In the genomic region with DNA sequence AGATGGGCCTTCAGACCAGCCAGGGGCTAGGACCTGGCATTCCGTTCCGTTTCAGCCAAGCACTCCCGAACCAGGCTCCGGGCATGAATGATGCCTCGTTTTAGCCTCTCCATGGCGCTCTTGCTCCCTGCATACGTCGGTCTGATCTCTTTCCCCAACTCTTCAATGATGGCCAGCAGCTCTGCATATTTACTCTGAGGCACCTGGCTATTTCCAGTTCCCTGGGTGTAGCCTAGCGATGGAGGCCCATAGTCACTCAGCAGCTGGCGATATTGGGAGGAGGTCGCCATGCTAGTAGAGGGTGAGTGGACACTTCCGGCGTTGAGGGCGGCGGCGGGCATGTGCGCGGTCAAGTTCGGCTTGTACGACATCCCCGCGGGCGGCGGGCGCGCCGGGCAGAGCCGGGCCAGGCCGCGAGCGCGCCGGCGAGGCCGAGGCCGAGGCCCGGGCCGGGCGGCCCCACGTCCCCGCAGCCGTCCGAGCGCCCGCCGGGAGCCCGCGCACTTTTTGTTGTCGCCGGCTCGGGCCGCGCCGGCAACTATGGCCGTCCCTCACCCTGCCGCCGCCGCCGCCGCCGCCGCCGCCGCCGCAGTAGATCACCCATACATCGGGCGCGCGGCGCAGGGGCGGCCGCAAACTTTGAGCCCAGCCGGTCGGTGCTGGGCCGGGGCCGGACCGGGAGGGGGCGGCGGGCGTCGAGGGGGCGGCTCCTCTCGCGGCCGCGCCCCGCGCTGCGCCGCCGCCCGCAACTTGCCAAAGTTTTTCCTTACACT, we compare ENCODE assay signal across 7 mouse cellular contexts. TPM values are rescaled to one million over a fixed set of nuclear protein-coding genes. Genes with fewer than 3 reads are reported as not detected.
DNase-seq lines count a peak whose midpoint lies in the region; ATAC-seq and TF ChIP-seq lines count a peak whose summit lies in the region.
"Not testable (repeated sequence)": the region's sequence is repeated elsewhere in the genome, so short reads cannot be mapped to it uniquely, and the experiment has no call there.

A gene (plus strand): TSS at position 162 of the 773 bp plus-strand sequence.
A gene (minus strand): TSS at position 677 of the 773 bp plus-strand sequence.

- H3K36me3 ChIP-seq in forebrain, embryonic 13.5 days (ENCODE audit: poor library complexity, severe bottlenecking); heart, postnatal 0 days (replicated peaks; ENCODE audit: control insufficient read depth, insufficient read depth, low read length); kidney, adult 2 months (ENCODE audit: control insufficient read depth, insufficient read depth, low read length); liver, embryonic 12.5 days: not testable (repeated sequence)

- peak; percentile 78 for ATAC-seq in forebrain, embryonic 13.5 days
- ATAC-seq in heart, postnatal 0 days (ENCODE audit: insufficient read depth, low read depth): peak; percentile 83
- ATAC-seq in liver, embryonic 12.5 days: peak; percentile 73
- ATAC-seq in megakaryocyte progenitor cell, adult 5-6 weeks (replicated peaks; ENCODE audit: poor library complexity): peak; percentile 29

- TF ChIP-seq POLR2A in cerebellum, adult 2 months (IDR thresholded peaks at IDR 0.05; ENCODE audit: borderline replicate concordance, insufficient read depth, low read length); kidney, adult 2 months (IDR thresholded peaks at IDR 0.05; ENCODE audit: low read depth, low read length); olfactory bulb, adult 2 months (IDR thresholded peaks at IDR 0.05; ENCODE audit: insufficient read depth, low read depth, low read length): not testable (repeated sequence)

- H3K27ac ChIP-seq in cerebellum, adult 2 months (ENCODE audit: insufficient read depth, low read length); liver, embryonic 12.5 days; olfactory bulb, adult 2 months (ENCODE audit: insufficient read depth, low read depth, low read length): not testable (repeated sequence)
- H3K27ac ChIP-seq in forebrain, embryonic 13.5 days: peak within 1 kb of the TSS; percentile 25; the same call in 1 of the 2 replicates
- H3K27ac ChIP-seq in heart, postnatal 0 days (ENCODE audit: low read depth): peak within 1 kb of the TSS; percentile 79
- H3K27ac ChIP-seq in kidney, adult 2 months (ENCODE audit: insufficient read depth, low read depth, low read length): peak within 1 kb of the TSS; percentile 61; the same call in 1 of the 2 replicates

- peak within 1 kb of the TSS; percentile 58 for H3K9ac ChIP-seq in forebrain, embryonic 13.5 days
- peak within 1 kb of the TSS; percentile 59 for H3K9ac ChIP-seq in heart, postnatal 0 days (replicated peaks; ENCODE audit: low read depth, low read length)
- peak within 1 kb of the TSS; percentile 62 for H3K9ac ChIP-seq in liver, embryonic 12.5 days

- peak within 1 kb of the TSS; percentile 59 for H3K4me2 ChIP-seq in forebrain, embryonic 13.5 days
- H3K4me2 ChIP-seq in heart, postnatal 0 days (ENCODE audit: low read depth, low read length): peak within 1 kb of the TSS; percentile 63
- peak within 1 kb of the TSS; percentile 80 for H3K4me2 ChIP-seq in liver, embryonic 12.5 days

- TF ChIP-seq CTCF in cerebellum, adult 2 months (IDR thresholded peaks at IDR 0.05; ENCODE audit: borderline replicate concordance, insufficient read depth, low read depth, low read length); kidney, adult 2 months (conservative IDR thresholded peaks at IDR 0.05; ENCODE audit: insufficient read depth, insufficient read length, low read depth, low read length); olfactory bulb, adult 2 months (IDR thresholded peaks at IDR 0.05; ENCODE audit: insufficient read depth, low read depth, low read length): not testable (repeated sequence)
- 0 out of 2 replicates have a peak, but pooled peaks have one; percentile 2 for TF ChIP-seq CTCF in heart, postnatal 0 days (IDR thresholded peaks at IDR 0.05; ENCODE audit: low read depth)

- H3K9me3 ChIP-seq in forebrain, embryonic 13.5 days (replicated peaks); heart, postnatal 0 days (replicated peaks; ENCODE audit: control insufficient read depth, low read length); liver, embryonic 12.5 days (replicated peaks): not testable (repeated sequence)

- WGBS in cerebellum, adult 2 months: under 1% methylated on average over 54 of the region's 92 CpGs
- WGBS in forebrain, embryonic 13.5 days: 0% methylated on average over 18 of the region's 92 CpGs
- under 1% methylated on average over 41 of the region's 92 CpGs for WGBS in heart, postnatal 0 days
- 7% methylated on average over 59 of the region's 92 CpGs for WGBS in kidney, adult 2 months
- WGBS in liver, embryonic 12.5 days (ENCODE audit: insufficient replicate concordance): under 1% methylated on average over 41 of the region's 92 CpGs
- 3% methylated on average over 75 of the region's 92 CpGs for WGBS in olfactory bulb, adult 2 months

- peak; percentile 46 to 54 for DNase-seq in cerebellum, adult 2 months
- not testable (repeated sequence) for DNase-seq in heart, postnatal 0 days (ENCODE audit: low spot score)
- DNase-seq in kidney, adult 2 months: peak; percentile 51

- not testable (repeated sequence) for TF ChIP-seq EP300 in heart, postnatal 0 days (IDR thresholded peaks at IDR 0.05; ENCODE audit: low read depth)

- H3K4me1 ChIP-seq in cerebellum, adult 2 months (ENCODE audit: control insufficient read depth, insufficient read depth, low read length); kidney, adult 2 months (ENCODE audit: control insufficient read depth, insufficient read depth, low read length): not testable (repeated sequence)
- H3K4me1 ChIP-seq in forebrain, embryonic 13.5 days: peaks cover 19% of the 10 kb centered on the region
- H3K4me1 ChIP-seq in heart, postnatal 0 days (ENCODE audit: control insufficient read depth, insufficient read depth): peaks cover 19% of the 10 kb centered on the region
- H3K4me1 ChIP-seq in liver, embryonic 12.5 days: peaks cover 34% of the 10 kb centered on the region
- H3K4me1 ChIP-seq in olfactory bulb, adult 2 months (ENCODE audit: control insufficient read depth, insufficient read depth, low read length): peaks cover 14% of the 10 kb centered on the region

- not testable (repeated sequence) for H3K27me3 ChIP-seq in cerebellum, adult 2 months (ENCODE audit: control insufficient read depth, insufficient read depth, low read length); heart, postnatal 0 days (ENCODE audit: control insufficient read depth, insufficient read depth, low read length); kidney, adult 2 months (replicated peaks; ENCODE audit: control insufficient read depth, insufficient read depth, low read length)
- H3K27me3 ChIP-seq in forebrain, embryonic 13.5 days: peaks cover 20% of the 10 kb centered on the region
- H3K27me3 ChIP-seq in liver, embryonic 12.5 days (replicated peaks): peaks cover 30% of the 10 kb centered on the region

- H3K4me3 ChIP-seq in cerebellum, adult 2 months (replicated peaks; ENCODE audit: insufficient read depth, low read depth, low read length): peak within 1 kb of the TSS; percentile 56
- H3K4me3 ChIP-seq in forebrain, embryonic 13.5 days: peak within 1 kb of the TSS; percentile 42
- H3K4me3 ChIP-seq in heart, postnatal 0 days (ENCODE audit: low read depth, low read length): peak within 1 kb of the TSS; percentile 52
- H3K4me3 ChIP-seq in kidney, adult 2 months (ENCODE audit: insufficient read depth, low read depth, low read length): peak within 1 kb of the TSS; percentile 53
- peak within 1 kb of the TSS; percentile 61 for H3K4me3 ChIP-seq in liver, embryonic 12.5 days
- peak within 1 kb of the TSS; percentile 41 for H3K4me3 ChIP-seq in olfactory bulb, adult 2 months (ENCODE audit: insufficient read depth, low read depth, low read length)

RNA-seq across cellular contexts. Expression of the first gene that starts in this region (rescaled TPM):
- polyA plus RNA-seq in cerebellum, adult 2 months (2012; rRNA removed): 4.2 and 4.7 TPM in 2 replicates
- 0.71 and 0.80 TPM in 2 replicates for polyA plus RNA-seq in forebrain, embryonic 13.5 days (2015; fragmentation: Nextera tagmentation; extraction: Ambion mirVana)
- total RNA-seq in heart, postnatal 0 days (2014; rRNA removed; ENCODE audit: low replicate concordance): 1.1 and 5.3 TPM in 2 replicates
- polyA plus RNA-seq in heart, postnatal 0 days (2015; fragmentation: Nextera tagmentation; extraction: Ambion mirVana): 1.3 and 1.9 TPM in 2 replicates
- polyA plus RNA-seq in kidney, adult 2 months (2012; rRNA removed): 80.3 and 98.8 TPM in 2 replicates
- not detected in 2 replicates for polyA plus RNA-seq in liver, embryonic 12.5 days (2016; fragmentation: Nextera tagmentation; extraction: Ambion mirVana)
- 0.12 and 0.32 TPM in 2 replicates for total RNA-seq in megakaryocyte progenitor cell, adult 5-6 weeks (2015)
- total RNA-seq in megakaryocyte progenitor cell, adult 5-6 weeks (2017): 0.51 and 3.5 TPM in 2 replicates
- polyA plus RNA-seq in olfactory bulb, adult 2 months (2012; ENCODE audit: insufficient read depth, insufficient read length, low replicate concordance, missing spikeins): not detected in 2 replicates

RNA-seq across cellular contexts. Expression of the second gene that starts in this region (rescaled TPM):
- 30.1 and 34.0 TPM in 2 replicates for polyA plus RNA-seq in cerebellum, adult 2 months (2012; rRNA removed)
- polyA plus RNA-seq in forebrain, embryonic 13.5 days (2015; fragmentation: Nextera tagmentation; extraction: Ambion mirVana): 4.2 and 5.2 TPM in 2 replicates
- 1.8 and 27.8 TPM in 2 replicates for total RNA-seq in heart, postnatal 0 days (2014; rRNA removed; ENCODE audit: low replicate concordance)
- polyA plus RNA-seq in heart, postnatal 0 days (2015; fragmentation: Nextera tagmentation; extraction: Ambion mirVana): 1.8 and 2.7 TPM in 2 replicates
- 9.7 and 10.4 TPM in 2 replicates for polyA plus RNA-seq in kidney, adult 2 months (2012; rRNA removed)
- polyA plus RNA-seq in liver, embryonic 12.5 days (2016; fragmentation: Nextera tagmentation; extraction: Ambion mirVana): 4.1 and 5.0 TPM in 2 replicates
- 4.6 and 6.8 TPM in 2 replicates for total RNA-seq in megakaryocyte progenitor cell, adult 5-6 weeks (2015)
- 14.6 and 22.1 TPM in 2 replicates for total RNA-seq in megakaryocyte progenitor cell, adult 5-6 weeks (2017)
- polyA plus RNA-seq in olfactory bulb, adult 2 months (2012; ENCODE audit: insufficient read depth, insufficient read length, low replicate concordance, missing spikeins): not detected in 2 replicates

Comparison
In these comparisons a context has a peak if more than half of its experiments do, and no peak if none do; other contexts are left out.
1. ATAC-seq: peak in every context shown above with its lines; median percentile 83 in heart, postnatal 0 days; 78 in forebrain, embryonic 13.5 days; 73 in liver, embryonic 12.5 days; 29 in megakaryocyte progenitor cell, adult 5-6 weeks.